Mouse (Mus musculus) c-Kit-positive CD71-positive TER-119-positive erythroid progenitor cells, embryonic 14.5 days (primary cell): ENCODE measurements around the gene Fam189a1.

Source experiments
- DNase-seq: peaks from one replicate; pipeline ENCODE4 v3.0.0-alpha.2; 2013; ENCODE audit warnings: low spot score

Gene Fam189a1

DNA sequence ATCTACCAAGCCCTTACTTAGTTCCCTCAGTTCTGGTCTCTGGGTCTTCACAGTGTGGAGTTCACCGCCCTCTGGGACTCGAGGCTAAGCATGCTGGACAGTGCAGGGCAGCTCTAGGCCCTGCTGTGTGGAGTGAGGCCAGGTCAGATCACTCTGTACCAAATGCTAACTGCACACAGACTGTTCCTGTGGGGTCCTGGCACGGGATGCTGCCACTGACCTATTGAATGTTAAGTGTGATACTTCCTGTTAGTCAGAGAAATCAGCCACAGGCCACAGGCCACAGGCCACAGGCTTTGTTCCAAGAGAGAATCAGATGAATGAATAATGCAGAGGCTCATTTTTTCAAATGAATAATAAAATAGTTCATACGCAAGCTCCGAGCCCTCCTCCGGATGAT is 112.1 kb downstream of the Fam189a1 start:
- no peak for DNase-seq

DNA sequence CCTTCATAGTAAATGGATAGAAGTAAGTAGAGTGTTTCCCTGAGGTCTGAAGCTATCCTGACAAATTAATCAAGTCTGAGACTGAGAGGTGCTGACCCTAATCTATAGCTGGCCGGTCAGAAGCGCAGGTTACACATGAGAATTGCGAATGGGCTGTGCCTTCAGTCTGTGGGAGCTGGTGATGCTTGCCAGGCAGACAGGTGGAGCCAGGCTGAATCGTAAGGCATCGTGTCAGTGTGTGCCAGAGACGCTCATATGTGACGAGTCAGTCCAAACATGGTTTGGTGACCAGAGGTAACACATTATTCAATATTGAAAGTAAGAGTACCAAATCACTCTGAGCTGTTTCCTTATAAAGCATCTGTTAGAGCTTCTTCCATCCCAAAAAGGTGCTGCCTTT is 115.3 kb downstream of the Fam189a1 start:
- DNase-seq: no peak

DNA sequence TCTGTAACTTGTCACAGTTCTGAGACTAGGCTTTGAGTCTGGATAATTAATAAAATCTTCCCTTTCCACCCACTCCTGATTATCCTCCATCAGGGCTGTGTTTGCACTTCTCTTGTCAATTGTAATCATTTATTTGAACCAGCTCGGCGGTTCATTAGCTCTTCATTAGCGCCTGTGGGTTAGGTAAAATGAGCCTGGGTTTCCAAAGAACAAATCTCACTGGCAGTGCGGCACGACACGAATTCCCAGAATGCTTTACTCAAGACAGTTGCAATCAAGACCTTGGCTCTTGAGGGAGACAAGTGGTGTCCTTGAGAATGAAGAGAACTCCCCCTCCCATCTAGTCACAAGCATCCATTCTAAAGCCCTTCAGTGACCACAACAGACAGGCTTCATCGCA is 124.6 kb downstream of the Fam189a1 start:
- DNase-seq: no peak

DNA sequence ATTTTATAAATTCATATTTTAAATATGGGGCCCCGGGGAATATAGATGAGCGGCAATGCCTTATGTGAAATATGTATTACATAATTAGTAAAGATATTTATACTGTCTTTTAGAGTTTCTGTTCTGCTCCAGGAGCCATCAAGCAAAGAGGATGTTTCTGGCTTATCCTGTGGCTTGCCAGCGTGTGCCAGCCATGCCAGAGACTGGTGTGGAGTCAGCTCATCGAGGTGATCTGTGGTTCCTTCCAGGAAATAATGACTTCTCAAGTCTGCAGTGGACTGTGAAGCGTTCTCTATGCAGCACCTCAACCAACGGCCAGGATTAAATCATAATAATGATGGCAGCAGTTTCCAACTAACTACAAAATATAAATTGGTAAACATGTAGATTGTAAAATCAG is 125.2 kb downstream of the Fam189a1 start:
- no peak for DNase-seq

DNA sequence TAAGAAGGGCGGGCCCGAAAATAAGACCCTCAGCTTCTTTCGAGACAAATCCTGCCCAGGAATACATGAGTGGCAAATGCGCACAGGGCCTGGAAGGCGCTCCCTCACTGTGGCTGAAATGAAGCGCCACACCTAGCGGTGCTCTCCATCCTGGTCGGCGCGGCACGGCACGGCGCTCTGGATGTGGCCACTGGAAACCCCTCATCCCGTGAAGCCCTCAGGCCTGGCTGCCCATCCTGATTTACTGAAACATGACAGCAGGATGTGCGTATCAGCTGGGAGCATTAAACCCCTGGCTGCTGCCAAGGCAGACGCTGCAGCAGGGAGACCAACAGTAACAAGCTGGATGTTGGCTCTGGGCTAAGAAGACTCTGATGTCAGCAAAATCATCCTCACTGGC is 126.4 kb downstream of the Fam189a1 start:
- DNase-seq: no peak

DNA sequence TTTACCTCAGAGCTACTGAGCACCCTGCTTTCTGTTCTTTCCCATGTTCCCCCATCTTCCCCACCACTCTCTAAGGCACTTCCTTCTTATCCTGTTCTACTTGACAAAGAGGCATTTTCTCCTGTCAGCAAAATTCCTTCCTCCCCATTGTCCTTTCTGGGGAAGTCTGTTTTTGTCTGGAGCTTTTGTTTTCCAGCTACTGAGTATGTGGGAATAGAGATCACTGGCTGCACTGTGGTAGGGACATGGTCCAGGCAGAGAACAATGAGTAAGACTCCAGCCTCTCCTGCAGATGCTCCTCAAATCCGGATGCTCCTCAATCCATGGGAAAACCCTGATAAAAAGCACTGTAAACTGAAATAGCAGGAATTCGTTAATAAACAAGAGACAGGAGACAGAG is 135.1 kb downstream of the Fam189a1 start:
- DNase-seq: no peak

DNA sequence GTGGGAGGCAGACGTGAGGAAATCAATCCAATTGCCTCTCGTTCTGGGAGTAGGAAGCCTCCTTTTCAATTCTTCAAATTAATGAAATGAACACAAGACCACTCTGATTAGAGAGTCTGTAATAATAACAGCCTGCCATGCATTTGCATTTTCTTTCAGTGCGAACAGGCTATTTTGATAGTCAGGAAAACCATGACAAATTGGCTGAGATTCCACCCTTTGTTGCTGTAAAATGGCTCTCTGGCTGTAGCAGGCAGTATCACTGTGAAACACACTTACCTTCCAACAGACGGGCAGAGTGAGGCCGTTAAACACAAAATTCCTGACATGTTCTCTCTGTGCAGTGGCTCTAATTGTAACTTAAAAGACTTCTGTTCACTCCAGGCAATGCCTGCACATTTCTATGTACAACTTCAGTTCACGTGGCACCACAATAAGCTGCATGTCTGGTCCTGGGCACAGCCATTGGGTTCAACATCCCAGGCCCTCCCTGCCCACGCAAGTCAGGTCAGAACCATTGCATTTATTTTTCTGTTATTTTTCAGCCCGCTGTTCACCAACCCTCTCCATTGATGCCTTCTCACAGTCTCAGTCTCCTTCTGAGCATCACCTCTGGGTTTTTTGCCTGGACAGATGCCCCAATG is 138.2 kb downstream of the Fam189a1 start:
- no peak for DNase-seq

DNA sequence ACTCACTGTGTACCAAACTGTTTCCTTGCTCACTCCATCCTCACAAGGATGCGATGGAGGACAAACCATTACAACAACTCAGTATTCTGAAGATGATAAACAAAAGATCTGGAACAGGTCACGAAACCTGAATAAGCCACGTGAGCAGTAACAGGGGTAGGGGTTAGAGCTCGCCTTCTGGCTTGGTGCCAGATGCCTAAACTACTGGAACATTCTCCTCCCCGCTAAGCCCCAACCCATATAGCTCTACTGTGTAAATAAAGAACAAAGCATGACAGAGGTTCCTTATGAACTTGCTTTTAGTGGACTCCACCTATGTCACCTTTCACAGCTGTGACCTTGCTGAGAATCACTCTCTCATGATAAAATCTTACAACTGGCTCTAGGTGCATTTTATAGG is 139.0 kb downstream of the Fam189a1 start:
- no peak for DNase-seq

DNA sequence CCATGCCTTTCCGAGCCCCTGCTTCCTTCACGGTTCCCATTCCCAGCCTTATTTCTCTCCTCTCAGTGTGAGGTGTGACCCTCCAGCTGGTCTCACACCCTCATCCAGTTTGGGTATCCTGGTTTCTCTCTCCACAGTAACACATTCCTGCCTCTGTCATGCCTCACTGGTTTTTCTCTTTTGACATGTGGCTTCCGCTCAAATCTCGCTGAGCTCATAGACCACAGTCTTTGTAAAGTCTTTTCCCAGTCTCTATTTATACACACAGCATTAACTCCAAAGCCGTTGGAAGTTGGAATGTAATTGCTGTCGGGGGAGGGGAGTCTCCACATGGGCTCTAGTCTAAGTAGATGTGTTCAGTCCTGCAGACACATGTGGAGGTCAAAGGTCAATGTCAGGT is 145.2 kb downstream of the Fam189a1 start:
- DNase-seq: no peak

DNA sequence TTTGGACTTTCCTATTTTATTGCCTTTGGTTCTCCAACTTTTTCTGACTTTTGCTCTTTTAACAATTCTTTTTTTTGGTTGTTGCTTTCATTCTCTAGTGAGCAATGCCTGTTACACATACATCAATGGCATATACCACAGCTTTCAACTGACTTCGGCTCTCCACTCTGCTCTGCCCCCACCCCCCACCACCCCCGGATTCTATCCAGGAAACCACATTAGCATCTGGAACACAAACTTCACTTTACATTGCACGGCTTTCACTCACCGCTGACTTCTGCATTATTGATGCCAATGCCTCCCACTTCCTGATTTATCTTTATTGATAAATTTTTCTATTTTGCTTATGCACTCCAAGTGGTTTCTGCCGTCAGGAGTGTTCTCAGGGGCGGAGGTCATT is 146.1 kb downstream of the Fam189a1 start:
- no peak for DNase-seq

DNA sequence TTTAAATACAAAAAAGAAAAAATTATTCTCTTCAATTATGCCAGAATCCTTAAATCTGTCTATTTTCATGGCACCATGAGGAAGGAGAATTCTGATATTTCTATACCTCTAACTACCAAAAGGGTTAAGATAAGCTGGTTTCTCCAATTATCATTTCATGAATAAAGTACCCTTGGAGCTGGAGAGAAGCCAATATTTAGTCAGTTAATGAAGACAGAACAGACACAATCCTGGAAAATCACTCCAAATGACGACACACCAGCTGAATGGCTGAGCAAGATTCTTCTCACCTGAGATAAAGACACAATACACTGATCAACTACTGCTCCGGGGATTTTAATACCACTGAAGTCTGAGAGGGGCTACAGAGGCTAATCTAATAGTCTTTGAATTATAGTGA is 150.6 kb downstream of the Fam189a1 start:
- DNase-seq: no peak

DNA sequence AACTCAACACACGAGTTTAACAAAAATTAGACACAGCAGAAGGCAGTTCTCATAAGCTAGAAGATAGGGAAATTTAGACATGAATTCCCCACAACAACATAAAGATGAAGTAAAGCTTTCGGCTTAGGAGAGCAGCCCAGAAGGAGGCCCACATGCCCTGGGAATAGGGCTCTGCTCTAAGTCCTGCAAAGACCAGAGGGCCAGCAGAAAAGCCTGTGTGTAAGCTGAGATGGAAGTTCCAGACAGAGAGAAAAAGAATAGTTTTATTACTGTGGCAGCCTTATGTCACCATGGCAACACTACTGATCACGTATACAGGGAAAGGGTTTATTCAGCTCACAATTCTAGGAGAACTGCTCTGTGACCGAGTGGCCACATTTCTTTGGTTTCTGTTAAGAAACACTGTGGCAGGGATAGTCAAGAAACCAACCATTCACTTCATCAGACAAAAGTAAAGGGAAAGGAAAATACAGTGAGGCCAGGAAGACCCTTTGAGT is 156.6 kb downstream of the Fam189a1 start:
- no peak for DNase-seq

DNA sequence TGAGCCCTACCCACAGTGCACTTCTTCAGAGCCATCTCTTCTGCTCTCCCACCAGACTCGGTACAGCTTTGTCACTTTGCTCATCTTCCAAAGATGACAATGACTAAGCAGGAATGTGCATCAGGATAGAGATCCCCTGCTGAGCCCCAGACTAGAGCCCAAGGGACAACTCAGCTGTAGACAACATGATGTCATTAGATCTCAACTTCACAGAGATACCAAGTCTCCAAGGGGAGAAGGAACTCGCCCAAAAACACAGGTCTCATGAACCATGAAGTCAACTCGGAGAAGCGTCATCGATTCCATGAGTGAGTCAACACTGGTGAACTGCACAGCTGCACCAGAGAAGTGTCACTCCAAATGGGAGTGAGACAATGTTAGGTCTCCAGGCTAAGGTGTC is 158.6 kb downstream of the Fam189a1 start:
- DNase-seq: no peak

DNA sequence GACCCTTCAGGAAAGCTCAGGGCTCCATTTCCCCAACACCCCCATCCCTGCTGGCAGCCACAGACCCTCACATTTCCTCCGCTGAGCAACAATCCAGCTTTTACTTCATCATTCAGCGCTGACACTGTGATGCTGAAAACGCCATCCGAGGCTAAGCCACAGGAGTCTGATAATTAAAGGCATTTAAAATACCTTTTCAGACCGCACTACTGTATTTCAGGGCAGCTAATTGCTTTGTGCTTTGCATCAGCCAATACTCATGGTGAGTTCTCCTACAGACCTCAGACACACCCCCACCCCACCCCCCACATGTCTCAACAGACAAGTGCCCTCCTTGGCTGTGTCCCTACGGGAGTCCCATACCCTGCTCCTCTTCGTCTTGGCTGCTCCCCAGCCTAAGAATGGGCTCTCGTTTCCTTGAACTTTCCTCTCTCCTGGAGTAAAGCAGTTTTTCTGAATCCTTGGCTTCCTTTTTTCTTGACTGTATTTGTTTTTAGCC is 160.4 kb downstream of the Fam189a1 start:
- DNase-seq: no peak

DNA sequence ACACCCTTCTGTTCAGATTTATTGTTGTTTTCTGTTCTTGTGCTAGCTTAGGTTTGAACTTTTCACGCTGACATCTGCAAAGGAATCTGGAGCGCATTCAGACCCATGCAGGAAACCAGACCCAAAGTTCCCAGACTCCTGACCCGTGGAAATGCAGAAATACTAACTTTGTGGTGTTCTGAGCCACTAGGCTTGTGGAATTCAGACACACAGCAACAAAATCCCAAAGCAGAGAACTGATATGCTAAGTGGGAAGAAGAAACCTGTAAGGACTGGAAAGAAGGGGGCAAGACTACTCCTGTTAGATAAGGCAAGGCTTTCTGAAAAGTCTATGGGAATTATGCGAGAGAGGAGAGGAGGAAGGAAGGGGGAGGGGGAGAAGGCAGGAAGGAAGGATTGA is 167.0 kb downstream of the Fam189a1 start:
- DNase-seq: no peak

DNA sequence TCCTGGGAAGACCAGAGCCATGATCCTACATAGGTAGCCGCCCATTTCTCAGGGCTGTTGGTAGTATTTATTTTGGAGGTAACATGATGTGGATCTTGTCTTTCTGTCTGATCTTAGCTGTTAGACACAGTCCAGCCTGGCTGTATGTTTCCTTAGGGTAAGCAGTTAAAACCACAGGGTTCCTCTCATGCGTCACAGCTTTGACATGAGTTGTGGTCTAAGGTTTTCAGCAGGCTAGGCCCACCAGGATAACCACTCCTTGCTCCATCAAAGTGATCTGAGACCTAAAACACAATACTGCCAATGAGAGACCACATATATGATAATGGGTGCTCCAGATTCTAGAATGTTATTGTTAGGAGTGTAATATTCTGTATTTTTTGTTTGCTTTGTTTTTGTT is 168.4 kb downstream of the Fam189a1 start:
- no peak for DNase-seq

DNA sequence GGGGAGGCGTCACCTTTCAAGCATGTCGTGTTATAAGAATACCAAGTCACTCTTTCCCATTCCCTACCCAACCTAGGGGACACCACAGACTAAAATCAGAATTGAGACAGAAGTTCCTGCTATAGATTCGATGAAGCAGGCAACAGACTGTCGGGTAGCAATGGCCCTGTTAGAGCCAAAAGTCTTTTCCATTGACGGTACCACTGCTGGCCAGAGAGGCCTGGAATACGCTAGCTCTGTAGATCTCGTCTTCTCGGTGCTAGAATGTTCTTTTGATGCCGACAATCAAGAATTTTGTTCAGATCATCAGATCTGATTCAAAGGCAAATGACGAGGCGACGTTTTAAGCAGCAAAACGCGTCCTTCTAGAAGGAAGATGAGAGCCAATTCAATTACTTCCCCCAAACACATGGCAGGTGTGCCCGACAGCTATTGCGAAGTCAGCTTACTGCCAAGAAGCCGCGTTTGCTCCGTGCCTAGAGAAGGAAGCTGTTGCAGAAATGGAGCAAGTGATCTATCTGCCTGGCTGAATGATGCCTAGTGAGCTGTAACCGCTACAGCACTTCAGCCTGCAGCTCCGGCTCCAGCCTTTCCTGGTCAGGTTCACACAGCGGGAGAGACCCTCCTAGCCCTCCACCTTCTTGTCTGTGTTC is 171.8 kb downstream of the Fam189a1 start:
- DNase-seq: no peak

DNA sequence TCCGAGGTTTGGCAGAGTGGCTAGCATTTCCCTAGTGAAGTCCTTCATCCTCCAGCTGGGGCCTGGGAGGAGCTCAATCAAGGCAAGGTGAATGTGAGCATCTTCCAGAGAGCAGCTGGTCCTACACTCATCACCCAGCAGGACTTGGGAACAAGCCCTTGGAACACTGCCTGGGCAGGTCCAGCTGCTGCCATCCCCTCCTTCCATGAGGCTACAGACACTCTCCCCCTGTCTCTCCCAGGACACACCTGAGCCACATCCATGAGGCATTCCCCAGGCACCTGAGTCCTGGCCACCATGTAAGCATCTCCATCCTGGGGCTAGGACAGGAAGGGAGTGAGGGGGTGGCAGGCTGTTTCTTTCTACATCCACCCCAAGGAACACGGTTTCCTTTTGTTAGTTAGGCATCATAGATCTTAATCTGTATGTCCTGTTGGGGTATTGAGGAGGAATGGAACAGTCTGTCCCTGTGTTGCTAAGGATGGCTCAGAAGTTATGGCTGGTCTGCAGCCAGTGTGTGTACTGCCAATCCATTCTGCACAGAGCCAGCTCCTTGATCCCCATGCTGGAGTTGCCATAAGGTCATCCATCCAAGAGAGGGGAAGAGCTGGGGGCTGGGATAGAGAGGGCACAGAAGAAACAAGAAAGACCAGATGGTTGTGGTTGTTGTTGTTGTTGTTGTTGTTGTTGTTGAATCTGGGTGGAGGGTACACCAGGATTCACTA is 174.7 kb downstream of the Fam189a1 start:
- no peak for DNase-seq

DNA sequence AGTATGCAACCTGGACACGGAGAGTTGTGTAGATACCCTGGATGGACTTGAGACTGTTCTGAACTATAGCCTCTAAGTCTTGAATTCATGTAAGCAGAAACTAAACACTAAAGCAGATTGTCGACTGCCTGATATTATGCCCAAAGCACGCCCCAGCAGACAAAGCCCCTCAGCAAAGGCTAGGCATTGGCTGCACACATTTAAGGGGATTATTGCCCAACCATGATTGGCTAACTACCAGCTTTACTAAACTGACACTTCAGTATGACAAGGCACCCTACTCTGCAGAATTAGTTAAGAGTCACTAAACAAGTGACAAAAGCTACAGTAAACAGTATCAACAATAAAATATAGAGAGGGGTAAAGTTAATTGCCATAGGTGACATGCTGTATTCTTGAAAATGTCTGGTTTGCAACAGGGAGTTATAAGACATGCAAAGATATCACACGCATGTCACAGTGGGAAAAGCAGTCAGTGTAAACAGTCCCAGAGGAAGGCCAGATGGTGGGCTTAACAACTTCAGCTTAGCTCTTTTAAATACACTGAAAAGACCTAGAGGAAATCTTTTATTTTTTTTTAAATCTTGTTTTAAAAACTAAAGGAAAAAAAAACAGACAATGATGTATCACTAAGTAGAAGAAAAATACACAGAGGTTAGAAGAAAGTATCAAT is 182.6 kb downstream of the Fam189a1 start:
- no peak for DNase-seq

DNA sequence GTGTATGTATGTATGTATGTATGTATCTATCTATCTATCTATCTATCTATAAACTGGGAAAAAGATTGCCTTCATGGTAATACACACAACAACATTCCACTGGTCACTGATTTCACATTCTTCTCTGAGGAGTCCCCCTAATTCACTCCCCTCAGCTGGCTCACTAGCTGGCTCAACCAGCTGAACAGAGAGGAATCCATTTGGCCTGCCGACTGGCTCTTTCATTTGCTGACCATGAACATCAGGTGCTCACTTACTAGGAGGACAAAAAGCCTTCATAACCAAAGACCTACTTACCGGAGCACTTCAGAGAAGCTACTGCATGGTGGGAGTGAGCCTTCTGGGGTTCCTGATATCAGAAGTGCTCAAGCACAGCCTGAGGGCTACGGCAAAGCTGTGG is 194.2 kb downstream of the Fam189a1 start:
- no peak for DNase-seq

DNA sequence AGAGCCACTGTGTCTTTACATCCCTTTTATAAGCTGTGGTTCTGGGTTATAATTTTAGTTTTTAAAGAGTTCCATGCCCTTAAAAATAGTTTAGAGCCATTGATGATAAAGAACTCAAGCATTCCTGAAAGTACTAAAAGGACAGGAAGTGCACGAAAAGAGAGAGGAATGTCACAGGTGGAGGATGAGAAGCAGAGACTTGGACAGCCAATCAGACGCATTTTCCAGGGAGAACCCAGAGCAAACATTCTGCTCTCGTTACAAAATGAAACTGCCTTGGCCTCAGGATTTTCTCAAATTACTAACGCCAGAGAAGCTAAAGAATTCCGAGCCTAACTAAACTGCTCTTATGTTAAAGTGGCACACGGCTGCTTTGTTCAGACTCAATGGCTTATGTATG is 197.3 kb downstream of the Fam189a1 start:
- DNase-seq: no peak

DNA sequence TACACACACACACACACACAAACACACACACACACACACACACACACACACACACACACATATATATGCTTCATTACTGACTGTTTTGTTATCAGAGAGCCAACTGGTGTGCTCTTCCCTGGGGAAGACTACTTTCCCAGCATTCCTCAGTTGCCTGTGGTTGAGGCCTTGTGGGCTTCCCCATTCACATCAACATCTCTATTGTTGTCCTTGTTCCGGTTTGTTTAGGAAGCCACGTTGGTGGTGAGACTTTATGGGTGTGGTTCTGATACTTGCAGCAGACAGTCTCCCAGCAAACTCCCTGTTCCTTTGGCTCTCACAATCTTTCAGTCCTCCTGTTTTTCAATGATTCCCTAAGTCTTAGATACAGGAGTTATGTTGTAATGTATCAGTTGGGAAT is 204.2 kb downstream of the Fam189a1 start:
- no peak for DNase-seq

DNA sequence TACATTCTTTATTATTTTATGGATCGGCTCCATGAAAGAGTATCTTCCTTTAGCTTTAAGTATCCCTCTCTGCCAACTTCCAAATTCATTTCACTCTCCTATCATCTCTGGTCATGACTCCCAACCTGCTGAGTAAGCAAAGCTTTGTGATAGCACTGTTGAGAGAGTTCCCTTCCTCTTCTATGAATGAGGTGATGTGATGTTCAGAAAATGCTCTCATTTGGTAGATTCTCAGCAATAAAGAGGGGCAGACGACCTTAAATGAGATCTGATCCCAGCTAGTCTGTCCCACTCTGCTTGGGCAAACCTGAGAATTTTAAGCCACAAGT is 205.6 kb downstream of the Fam189a1 start:
- no peak for DNase-seq
